Mouse (Mus musculus): Measurements from ENCODE around the gene Bmi1. TPM values are rescaled to one million over a fixed set of nuclear protein-coding genes. Genes with fewer than 3 reads are reported as not detected.
A peak's percentile ranks its signal among the peaks of the same experiment; 100 is the strongest.

The Bmi1 gene
- total and polyA plus RNA-seq, 3 experiments, result 66.5 to 68.1 TPM; not detected in 1

DNA sequence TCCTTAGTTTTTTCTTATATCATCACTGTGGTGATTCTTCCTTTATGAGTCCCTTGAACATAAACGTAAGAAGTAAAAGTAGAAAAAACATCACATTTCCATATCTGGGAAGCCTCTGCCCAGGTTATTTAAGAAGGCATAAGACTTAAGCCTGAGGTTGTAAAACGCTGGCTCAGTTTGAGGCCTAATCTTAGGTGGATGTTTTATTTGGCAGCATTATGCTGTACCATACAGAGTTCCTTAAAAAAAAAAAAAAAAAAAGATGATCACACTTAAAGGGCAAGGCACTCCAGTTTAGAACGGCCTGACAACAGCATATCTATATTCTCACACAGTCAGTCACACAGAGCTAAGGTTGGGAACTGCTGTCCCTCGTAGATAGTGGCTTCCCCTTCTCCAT is 49.1 kb downstream of the Bmi1 start:
- no peak overlapping the region for H3K9ac ChIP-seq (ENCODE audit: control insufficient read depth, low read depth, low read length, poor library complexity, severe bottlenecking)
- H3K4me1 ChIP-seq (ENCODE audit: control insufficient read depth in 1 of 2, insufficient read depth in 2 of 2, low read length in 2 of 2), result no peaks in the 10 kb centered on the region
- H3K4me3 ChIP-seq (ENCODE audit: control insufficient read depth in 1 of 2, insufficient read depth in 1 of 2, low read depth in 2 of 2, low read length in 2 of 2), result no peak overlapping the region
- no peaks in the 10 kb centered on the region for H3K9me3 ChIP-seq (replicated peaks; ENCODE audit: insufficient read depth, low read length)
- H3K36me3 ChIP-seq (ENCODE audit: control insufficient read depth in 1 of 2, insufficient read depth in 2 of 2, low read length in 2 of 2), result no peaks in the 10 kb centered on the region
- no peaks in the 10 kb centered on the region; a peak in 1 of 4 replicates for H3K27me3 ChIP-seq (ENCODE audit: control insufficient read depth in 1 of 2, insufficient read depth in 2 of 2, low read length in 2 of 2)
- no peak overlapping the region for H3K27ac ChIP-seq (ENCODE audit: control insufficient read depth, low read depth, low read length)
- no peaks in the 10 kb centered on the region for H3K79me2 ChIP-seq (ENCODE audit: control insufficient read depth, insufficient read depth, low read length, poor library complexity)
- peak; percentile 33 for DNase-seq (ENCODE audit: low read depth, low spot score)
- TF ChIP-seq ZNF384 (IDR thresholded peaks at IDR 0.05; ENCODE audit: low read depth, low read length), result peak; percentile 79
- TF ChIP-seq TBP (IDR thresholded peaks at IDR 0.05; ENCODE audit: low read depth, low read length), result no peak

DNA sequence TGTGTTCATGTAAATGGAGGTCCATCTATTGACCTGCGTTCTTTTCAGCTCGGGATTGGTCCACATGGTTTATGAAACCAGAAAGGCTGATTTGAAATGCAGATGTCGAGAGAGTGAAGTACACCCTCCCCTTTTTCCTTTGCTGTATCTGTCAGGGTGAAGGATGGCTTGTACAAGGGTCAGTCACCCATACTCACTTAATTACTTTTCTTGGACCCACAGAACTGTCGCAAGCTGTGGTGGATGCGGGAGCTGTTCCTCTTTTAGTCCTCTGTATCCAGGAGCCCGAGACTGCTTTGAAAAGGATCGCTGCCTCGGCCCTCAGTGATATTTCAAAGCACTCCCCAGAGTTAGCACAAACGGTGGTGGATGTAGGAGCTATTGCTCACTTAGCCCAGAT is 54.9 kb downstream of the Bmi1 start:
- Histone ChIP-seq H3K9me3 (replicated peaks; ENCODE audit: insufficient read depth, low read length) (no peaks in the 10 kb centered on the region), H3K36me3 (ENCODE audit: control insufficient read depth in 1 of 2, insufficient read depth in 2 of 2, low read length in 2 of 2) (peaks cover 0 to 6% of the 10 kb centered on the region in 2 experiments; a peak in 1 of 4 replicates), H3K27ac (ENCODE audit: control insufficient read depth, low read depth, low read length) (no peak overlapping the region), H3K9ac (ENCODE audit: control insufficient read depth, low read depth, low read length, poor library complexity, severe bottlenecking) (no peak overlapping the region), H3K79me2 (ENCODE audit: control insufficient read depth, insufficient read depth, low read length, poor library complexity) (no peaks in the 10 kb centered on the region), H3K27me3 (ENCODE audit: control insufficient read depth in 1 of 2, insufficient read depth in 2 of 2, low read length in 2 of 2) (no peaks in the 10 kb centered on the region; a peak in 1 of 4 replicates), H3K4me1 (ENCODE audit: control insufficient read depth in 1 of 2, insufficient read depth in 2 of 2, low read length in 2 of 2) (peaks cover 0 to 8% of the 10 kb centered on the region in 2 experiments; a peak in 2 of 4 replicates), H3K4me3 (ENCODE audit: control insufficient read depth in 1 of 2, insufficient read depth in 1 of 2, low read depth in 2 of 2, low read length in 2 of 2) (no peak overlapping the region)
- DNase-seq (ENCODE audit: low read depth, low spot score), result no peak
- TF ChIP-seq POLR2AphosphoS2 (IDR thresholded peaks at IDR 0.05; ENCODE audit: low read length) (no peak), ZC3H11A (IDR thresholded peaks at IDR 0.05; ENCODE audit: low read depth, low read length) (no peak), MXI1 (IDR thresholded peaks at IDR 0.05; ENCODE audit: low read depth, low read length) (no peak), JUND (IDR thresholded peaks at IDR 0.05; ENCODE audit: low read depth, low read length) (no peak), E2F4 (IDR thresholded peaks at IDR 0.05; ENCODE audit: borderline replicate concordance, low read depth, low read length) (no peak), POLR2A (IDR thresholded peaks at IDR 0.05; ENCODE audit: control insufficient read depth in 1 of 2, insufficient read depth in 1 of 2, low read depth in 1 of 2, low read length in 2 of 2, poor library complexity in 1 of 2) (no peak), HCFC1 (IDR thresholded peaks at IDR 0.05; ENCODE audit: low read depth, low read length) (no peak), MAX (IDR thresholded peaks at IDR 0.05; ENCODE audit: low read length) (no peak), ZMIZ1 (IDR thresholded peaks at IDR 0.05; ENCODE audit: low read depth, low read length) (no peak), MYC (IDR thresholded peaks at IDR 0.05; ENCODE audit: low read depth, low read length) (no peak), TAL1 (IDR thresholded peaks at IDR 0.05; ENCODE audit: low read length) (no peak), MAFK (IDR thresholded peaks at IDR 0.05; ENCODE audit: borderline replicate concordance, low read depth, low read length) (no peak)

DNA sequence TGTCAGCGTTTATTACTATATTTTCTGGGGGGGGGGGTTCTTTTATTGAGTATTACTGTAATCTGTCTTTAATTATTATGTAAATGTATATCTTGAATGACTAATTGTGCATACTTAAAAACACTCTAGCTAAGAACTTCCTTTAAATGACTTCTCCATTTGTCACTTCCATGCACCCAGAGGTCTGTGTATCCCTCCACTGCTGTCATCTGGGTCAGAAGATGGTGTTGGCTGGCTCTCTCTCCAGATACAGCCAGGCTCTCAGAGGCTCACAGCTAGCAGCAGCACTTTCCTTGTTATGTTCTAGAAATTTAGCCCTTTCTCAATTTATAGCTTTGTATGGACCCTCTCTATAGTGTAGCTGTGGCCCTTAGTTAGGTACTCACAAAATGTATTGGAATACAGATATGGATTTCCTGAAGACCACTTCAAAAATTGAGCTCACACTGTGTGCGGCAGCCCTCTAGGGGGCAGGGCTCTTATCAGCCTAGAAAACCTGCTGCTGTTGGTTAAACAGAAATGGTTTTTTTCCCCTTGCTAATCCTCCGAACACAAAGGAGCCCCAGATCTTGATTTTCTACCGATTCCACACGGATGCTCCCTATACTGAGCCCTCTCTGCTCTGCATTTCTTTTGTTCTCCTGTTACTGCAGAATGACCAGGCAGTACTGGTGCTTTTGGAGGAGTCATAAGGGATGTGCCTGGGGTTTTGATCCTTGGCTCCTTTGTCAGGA is 57.7 kb downstream of the Bmi1 start:
- peak; percentile 54 for DNase-seq (ENCODE audit: low read depth, low spot score)
- H3K36me3 ChIP-seq (ENCODE audit: control insufficient read depth in 1 of 2, insufficient read depth in 2 of 2, low read length in 2 of 2), result peaks cover 0 to 6% of the 10 kb centered on the region in 2 experiments; a peak in 1 of 4 replicates
- H3K4me3 ChIP-seq (ENCODE audit: control insufficient read depth in 1 of 2, insufficient read depth in 1 of 2, low read depth in 2 of 2, low read length in 2 of 2), result no peak overlapping the region; a peak in 1 of 4 replicates
- peaks cover 0 to 8% of the 10 kb centered on the region in 2 experiments; a peak in 2 of 4 replicates for H3K4me1 ChIP-seq (ENCODE audit: control insufficient read depth in 1 of 2, insufficient read depth in 2 of 2, low read length in 2 of 2)
- no peaks in the 10 kb centered on the region; a peak in 1 of 4 replicates for H3K27me3 ChIP-seq (ENCODE audit: control insufficient read depth in 1 of 2, insufficient read depth in 2 of 2, low read length in 2 of 2)
- no peaks in the 10 kb centered on the region for H3K9me3 ChIP-seq (replicated peaks; ENCODE audit: insufficient read depth, low read length)
- no peaks in the 10 kb centered on the region for H3K79me2 ChIP-seq (ENCODE audit: control insufficient read depth, insufficient read depth, low read length, poor library complexity)
- no peak overlapping the region for H3K27ac ChIP-seq (ENCODE audit: control insufficient read depth, low read depth, low read length)
- H3K9ac ChIP-seq (ENCODE audit: control insufficient read depth, low read depth, low read length, poor library complexity, severe bottlenecking), result no peak overlapping the region
- TF ChIP-seq CHD2 (IDR thresholded peaks at IDR 0.05; ENCODE audit: low read length) (no peak), ZNF384 (IDR thresholded peaks at IDR 0.05; ENCODE audit: low read depth, low read length) (peak; percentile 88), RAD21 (IDR thresholded peaks at IDR 0.05; ENCODE audit: low read depth, low read length) (peak; percentile 18), ZMIZ1 (IDR thresholded peaks at IDR 0.05; ENCODE audit: low read depth, low read length) (no peak), UBTF (IDR thresholded peaks at IDR 0.05; ENCODE audit: borderline replicate concordance, insufficient read depth, low read depth, low read length) (no peak), E2F4 (IDR thresholded peaks at IDR 0.05; ENCODE audit: borderline replicate concordance, low read depth, low read length) (no peak), TCF12 (IDR thresholded peaks at IDR 0.05; ENCODE audit: low read depth, low read length) (peak; percentile 50), SMC3 (IDR thresholded peaks at IDR 0.05; ENCODE audit: low read depth, low read length) (0 out of 2 replicates have a peak, but pooled peaks have one; percentile 20), MAX (IDR thresholded peaks at IDR 0.05; ENCODE audit: low read length) (no peak), USF2 (IDR thresholded peaks at IDR 0.05; ENCODE audit: borderline replicate concordance in 1 of 2, insufficient read depth in 1 of 2, low read depth in 1 of 2, low read length in 2 of 2) (no peak), KAT2A (conservative IDR thresholded peaks at IDR 0.05; ENCODE audit: low read depth, low read length) (no peak), MYB (IDR thresholded peaks at IDR 0.05; ENCODE audit: low read depth, low read length) (no peak), NELFE (IDR thresholded peaks at IDR 0.05; ENCODE audit: low read depth, low read length) (no peak), ETS1 (IDR thresholded peaks at IDR 0.05; ENCODE audit: low read depth, low read length) (no peak), MYC (IDR thresholded peaks at IDR 0.05; ENCODE audit: low read depth, low read length) (no peak), ZC3H11A (IDR thresholded peaks at IDR 0.05; ENCODE audit: low read depth, low read length) (0 out of 2 replicates have a peak, but pooled peaks have one; percentile 15)
